Mouse (Mus musculus): Measurements from ENCODE around the gene Gm28036. TPM values are rescaled to one million over a fixed set of nuclear protein-coding genes. Genes with fewer than 3 reads are reported as not detected.
A peak's percentile ranks its signal among the peaks of the same experiment; 100 is the strongest.

Gene Gm28036
- polyA plus RNA-seq, 1 experiment from 2014 or later = 17.6 TPM

- no peak overlapping the region for H3K4me2 ChIP-seq (replicated peaks)
- no peak overlapping the region for H3K9ac ChIP-seq
- H3K4me1 ChIP-seq = peaks cover 3% of the 10 kb centered on the region; the same call in 1 of the 2 replicates
- no peak overlapping the region for H3K27ac ChIP-seq
- H3K27me3 ChIP-seq = no peaks in the 10 kb centered on the region
- H3K36me3 ChIP-seq = peaks cover 47% of the 10 kb centered on the region
- 45% methylated on average over 4 of the region's 4 CpGs for WGBS
- H3K9me3 ChIP-seq = no peaks in the 10 kb centered on the region
- ATAC-seq (ENCODE audit: insufficient number of reproducible peaks, insufficient read depth, low FRiP score, low TSS enrichment) = 0 out of 2 replicates have a peak, but pooled peaks have one; percentile 23
- no peak overlapping the region for H3K4me3 ChIP-seq
These were observed 47.2 kb downstream of the Gm28036 start for GRCm38 (mm10) chr2:156079674-156080073.

DNA sequence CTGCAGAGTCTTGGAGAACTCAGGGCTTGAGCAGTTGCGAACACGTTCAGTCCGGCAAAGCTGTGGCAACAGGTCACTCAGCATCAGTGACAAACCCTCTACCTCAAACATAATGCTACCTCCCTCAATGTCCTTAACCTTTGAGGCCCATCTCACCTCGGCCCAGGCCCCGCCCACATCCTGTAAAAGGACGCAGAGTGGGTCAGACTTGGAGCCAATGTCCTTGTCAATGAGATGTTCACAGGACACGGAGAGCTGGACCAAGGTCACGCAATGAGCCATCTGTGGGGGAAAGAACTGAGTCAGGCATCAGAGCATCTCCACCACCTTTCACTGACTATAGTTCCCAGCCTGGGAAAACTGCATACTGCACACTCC lies 47.7 kb downstream of the Gm28036 start:
- H3K9me3 ChIP-seq = no peaks in the 10 kb centered on the region
- H3K36me3 ChIP-seq = peaks cover 52% of the 10 kb centered on the region
- ATAC-seq (ENCODE audit: insufficient number of reproducible peaks, insufficient read depth, low FRiP score, low TSS enrichment) = no peak
- WGBS = 88% methylated on average over 8 of the region's 8 CpGs
- peaks cover 3% of the 10 kb centered on the region; the same call in 1 of the 2 replicates for H3K4me1 ChIP-seq
- H3K27me3 ChIP-seq = no peaks in the 10 kb centered on the region
- no peak overlapping the region for H3K4me3 ChIP-seq
- H3K4me2 ChIP-seq (replicated peaks) = no peak overlapping the region
- no peak overlapping the region for H3K27ac ChIP-seq
- no peak overlapping the region for H3K9ac ChIP-seq

GRCm38 (mm10) chr2:156078421-156079182 lies 48.3 kb downstream of the Gm28036 start:
- no peak for ATAC-seq (ENCODE audit: insufficient number of reproducible peaks, insufficient read depth, low FRiP score, low TSS enrichment)
- no peak overlapping the region for H3K4me2 ChIP-seq (replicated peaks)
- peaks cover 3% of the 10 kb centered on the region; the same call in 1 of the 2 replicates for H3K4me1 ChIP-seq
- H3K4me3 ChIP-seq = no peak overlapping the region
- whole genome bisulfite sequencing = 91% methylated on average over 16 of the region's 16 CpGs
- no peaks in the 10 kb centered on the region for H3K27me3 ChIP-seq
- no peak overlapping the region for H3K9ac ChIP-seq
- H3K36me3 ChIP-seq = peaks cover 58% of the 10 kb centered on the region
- no peak overlapping the region for H3K27ac ChIP-seq
- H3K9me3 ChIP-seq = no peaks in the 10 kb centered on the region

GRCm38 (mm10) chr2:156077461-156077860 lies 49.4 kb downstream of the Gm28036 start:
- Histone ChIP-seq H3K27me3 (no peaks in the 10 kb centered on the region), H3K9ac (no peak overlapping the region), H3K4me3 (no peak overlapping the region), H3K4me2 (replicated peaks) (no peak overlapping the region), H3K4me1 (peaks cover 3% of the 10 kb centered on the region; the same call in 1 of the 2 replicates), H3K36me3 (peaks cover 69% of the 10 kb centered on the region), H3K9me3 (no peaks in the 10 kb centered on the region), H3K27ac (no peak overlapping the region)
- WGBS = 89% methylated on average over 7 of the region's 7 CpGs
- no peak for ATAC-seq (ENCODE audit: insufficient number of reproducible peaks, insufficient read depth, low FRiP score, low TSS enrichment)

DNA sequence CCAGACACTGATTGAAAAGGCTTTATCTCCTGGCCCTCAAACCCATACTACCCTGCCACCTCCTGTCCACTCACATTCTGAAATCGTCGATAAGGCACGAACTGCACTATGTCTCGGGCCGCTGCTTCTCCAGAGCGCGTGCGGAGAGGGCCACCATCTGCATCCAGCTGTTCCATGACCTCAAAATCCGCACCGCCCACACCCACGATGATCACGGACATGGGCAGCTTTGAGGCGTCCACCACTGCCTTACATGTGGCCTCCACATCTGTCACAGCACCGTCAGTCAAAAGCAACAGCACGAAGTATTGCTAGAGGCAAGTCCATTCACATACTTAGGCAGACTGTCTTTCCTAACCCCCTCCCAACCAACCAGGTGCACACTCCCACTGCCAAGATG lies 53.2 kb downstream of the Gm28036 start:
- 95% methylated on average over 15 of the region's 15 CpGs for WGBS
- ATAC-seq (ENCODE audit: insufficient number of reproducible peaks, insufficient read depth, low FRiP score, low TSS enrichment) = no peak
- Histone ChIP-seq H3K4me1 (no peaks in the 10 kb centered on the region), H3K9me3 (no peaks in the 10 kb centered on the region), H3K4me2 (replicated peaks) (no peak overlapping the region), H3K27ac (no peak overlapping the region), H3K36me3 (peaks cover 98% of the 10 kb centered on the region), H3K9ac (no peak overlapping the region), H3K4me3 (no peak overlapping the region), H3K27me3 (no peaks in the 10 kb centered on the region)

DNA sequence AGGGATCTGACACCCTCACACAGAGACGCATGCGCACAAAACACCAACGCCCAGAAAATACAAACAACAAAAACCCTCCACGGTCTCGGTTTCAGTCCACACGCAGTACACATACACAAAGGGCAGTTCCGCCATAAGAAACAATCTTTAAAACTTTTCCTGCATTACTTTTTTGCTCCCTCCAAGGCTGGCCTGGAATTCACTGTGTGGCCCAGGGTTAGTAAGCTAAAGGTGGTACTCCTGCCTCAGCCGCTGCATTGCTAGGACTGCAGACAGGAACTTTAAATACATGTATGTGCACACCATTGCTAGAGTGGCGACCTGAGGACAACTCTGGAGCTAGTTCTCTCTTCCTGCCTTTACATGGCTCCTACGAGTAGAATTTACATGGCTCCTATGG lies 55.7 kb downstream of the Gm28036 start:
- ATAC-seq (ENCODE audit: insufficient number of reproducible peaks, insufficient read depth, low FRiP score, low TSS enrichment) = no peak
- no peaks in the 10 kb centered on the region for H3K9me3 ChIP-seq
- H3K4me2 ChIP-seq (replicated peaks) = no peak overlapping the region
- no peaks in the 10 kb centered on the region for H3K27me3 ChIP-seq
- H3K4me1 ChIP-seq = peaks cover 5% of the 10 kb centered on the region
- peaks cover 81% of the 10 kb centered on the region for H3K36me3 ChIP-seq
- no peak overlapping the region for H3K9ac ChIP-seq
- no peak overlapping the region for H3K27ac ChIP-seq
- WGBS = 94% methylated on average over 10 of the region's 10 CpGs
- H3K4me3 ChIP-seq = no peak overlapping the region

GRCm38 (mm10) chr2:156067916-156068315 lies 59.0 kb downstream of the Gm28036 start:
- Histone ChIP-seq H3K4me2 (replicated peaks) (no peak overlapping the region), H3K9me3 (no peaks in the 10 kb centered on the region), H3K4me1 (peaks cover 11% of the 10 kb centered on the region), H3K36me3 (peaks cover 47% of the 10 kb centered on the region), H3K27me3 (no peaks in the 10 kb centered on the region), H3K27ac (no peak overlapping the region), H3K4me3 (no peak overlapping the region), H3K9ac (no peak overlapping the region)
- 96% methylated on average over 10 of the region's 10 CpGs for WGBS
- no peak for ATAC-seq (ENCODE audit: insufficient number of reproducible peaks, insufficient read depth, low FRiP score, low TSS enrichment)

DNA sequence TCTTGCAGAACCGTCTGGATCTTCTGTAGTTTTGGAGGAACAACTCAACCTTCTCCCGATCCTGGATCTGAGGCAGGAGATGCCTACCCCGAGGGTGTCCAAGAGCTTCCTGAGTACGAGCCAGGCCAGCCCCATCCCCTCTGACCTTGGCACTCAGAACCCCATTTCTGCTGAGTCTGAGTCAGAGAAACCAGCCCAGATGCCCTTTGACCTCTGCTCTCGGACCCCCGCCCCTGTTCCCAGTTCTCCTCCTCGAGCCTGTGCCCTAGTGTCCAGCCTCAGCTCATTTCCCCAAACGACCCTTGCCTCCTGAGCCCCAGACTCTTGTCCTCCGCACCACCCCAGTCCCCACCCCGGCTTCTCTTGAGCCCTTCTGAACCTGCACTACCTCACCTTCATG lies 60.8 kb downstream of the Gm28036 start:
- ATAC-seq (ENCODE audit: insufficient number of reproducible peaks, insufficient read depth, low FRiP score, low TSS enrichment) = peak; percentile 7; the same call in 1 of the 2 replicates
- Histone ChIP-seq H3K9me3 (no peaks in the 10 kb centered on the region), H3K4me1 (peaks cover 11% of the 10 kb centered on the region), H3K4me2 (replicated peaks) (peak overlapping the region; percentile 93), H3K27ac (no peak overlapping the region), H3K4me3 (peak overlapping the region; percentile 65), H3K9ac (peak overlapping the region; percentile 71), H3K27me3 (no peaks in the 10 kb centered on the region), H3K36me3 (peaks cover 31% of the 10 kb centered on the region)
- 24% methylated on average over 10 of the region's 10 CpGs for WGBS

GRCm38 (mm10) chr2:156065099-156066041 lies 61.5 kb downstream of the Gm28036 start, which contains the start of gene Spag4:
Gene Spag4, plus strand, starts transcription at chr2:156065175.
- ATAC-seq (ENCODE audit: insufficient number of reproducible peaks, insufficient read depth, low FRiP score, low TSS enrichment) = peak; percentile 74
- no peaks in the 10 kb centered on the region for H3K27me3 ChIP-seq
- H3K9me3 ChIP-seq = no peaks in the 10 kb centered on the region
- H3K4me2 ChIP-seq (replicated peaks) = peak within 1 kb of the TSS; percentile 93
- peak within 1 kb of the TSS; percentile 65 for H3K4me3 ChIP-seq
- under 1% methylated on average over 81 of the region's 81 CpGs for WGBS
- peaks cover 24% of the 10 kb centered on the region for H3K36me3 ChIP-seq
- peak within 1 kb of the TSS; percentile 75 for H3K27ac ChIP-seq
- H3K4me1 ChIP-seq = peaks cover 11% of the 10 kb centered on the region
- peak within 1 kb of the TSS; percentile 71 for H3K9ac ChIP-seq

GRCm38 (mm10) chr2:156052816-156053215 lies 74.1 kb downstream of the Gm28036 start, which contains the start of gene Fer1l4:
Gene Fer1l4, minus strand, starts transcription at chr2:156052947.
- ATAC-seq (ENCODE audit: insufficient number of reproducible peaks, insufficient read depth, low FRiP score, low TSS enrichment) = no peak
- H3K4me1 ChIP-seq = no peaks in the 10 kb centered on the region
- no peak within 1 kb of the TSS for H3K27ac ChIP-seq
- H3K4me2 ChIP-seq (replicated peaks) = no peak within 1 kb of the TSS
- H3K4me3 ChIP-seq = no peak within 1 kb of the TSS
- no peaks in the 10 kb centered on the region for H3K9me3 ChIP-seq
- no peaks in the 10 kb centered on the region for H3K27me3 ChIP-seq
- no peaks in the 10 kb centered on the region for H3K36me3 ChIP-seq
- WGBS = 82% methylated on average over 9 of the region's 9 CpGs
- no peak within 1 kb of the TSS for H3K9ac ChIP-seq

GRCm38 (mm10) chr2:156047929-156048328 lies 79.0 kb downstream of the Gm28036 start:
- Histone ChIP-seq H3K27ac (no peak overlapping the region), H3K4me3 (no peak overlapping the region), H3K27me3 (peaks cover 9% of the 10 kb centered on the region; the same call in 1 of the 2 replicates), H3K9me3 (no peaks in the 10 kb centered on the region), H3K4me2 (replicated peaks) (peak overlapping the region; percentile 14), H3K36me3 (no peaks in the 10 kb centered on the region), H3K4me1 (no peaks in the 10 kb centered on the region), H3K9ac (no peak overlapping the region)
- WGBS = 7% methylated on average over 19 of the region's 19 CpGs
- no peak for ATAC-seq (ENCODE audit: insufficient number of reproducible peaks, insufficient read depth, low FRiP score, low TSS enrichment)

All from embryonic facial prominence, embryonic 12.5 days (tissue).